Mouse (Mus musculus): ENCODE results near the gene Lhfpl4. TPM values are rescaled to one million over a fixed set of nuclear protein-coding genes. Genes with fewer than 3 reads are reported as not detected.

The Lhfpl4 gene
- polyA plus RNA-seq (2015; fragmentation: Nextera tagmentation; extraction: Ambion mirVana): 0.46 and 0.92 TPM in 2 replicates

GRCm38 (mm10) chr6:113194841-113195595 lies at the start of gene Lhfpl4:
Gene Lhfpl4 (minus strand): TSS chr6:113195384.
- no peak within 1 kb of the TSS for H3K9ac ChIP-seq
- WGBS: 2% methylated on average over 51 of the region's 66 CpGs
- no peaks in the 10 kb centered on the region for H3K36me3 ChIP-seq
- no peak within 1 kb of the TSS for H3K27ac ChIP-seq
- ATAC-seq (ENCODE audit: insufficient number of reproducible peaks, low FRiP score, low TSS enrichment, low read depth): no peak; the same call in 1 of the 2 replicates
- peak within 1 kb of the TSS; percentile 44 for H3K4me3 ChIP-seq
- H3K4me2 ChIP-seq: peak within 1 kb of the TSS; percentile 70
- no peaks in the 10 kb centered on the region for H3K9me3 ChIP-seq
- peaks cover 54% of the 10 kb centered on the region for H3K27me3 ChIP-seq
- H3K4me1 ChIP-seq: peaks cover 14% of the 10 kb centered on the region

- no peaks in the 10 kb centered on the region for H3K27me3 ChIP-seq
- no peaks in the 10 kb centered on the region for H3K9me3 ChIP-seq
- peaks cover 12% of the 10 kb centered on the region for H3K4me1 ChIP-seq
- no peak overlapping the region for H3K9ac ChIP-seq
- H3K4me2 ChIP-seq: no peak overlapping the region
- H3K4me3 ChIP-seq: no peak overlapping the region
- no peak for ATAC-seq (ENCODE audit: insufficient number of reproducible peaks, low FRiP score, low TSS enrichment, low read depth)
- WGBS: 95% methylated on average over 1 of the region's 1 CpGs
- no peak overlapping the region for H3K27ac ChIP-seq
- peaks cover 42% of the 10 kb centered on the region for H3K36me3 ChIP-seq
These were observed 47.6 kb upstream of the Lhfpl4 start for GRCm38 (mm10) chr6:113242753-113243152.

- H3K27ac ChIP-seq: no peak overlapping the region
- peak overlapping the region; percentile 84 for H3K4me3 ChIP-seq
- no peaks in the 10 kb centered on the region for H3K9me3 ChIP-seq
- 32% methylated on average over 6 of the region's 6 CpGs for WGBS
- no peak for ATAC-seq (ENCODE audit: insufficient number of reproducible peaks, low FRiP score, low TSS enrichment, low read depth)
- H3K4me2 ChIP-seq: peak overlapping the region; percentile 87
- no peaks in the 10 kb centered on the region for H3K27me3 ChIP-seq
- H3K9ac ChIP-seq: no peak overlapping the region
- peaks cover 12% of the 10 kb centered on the region for H3K4me1 ChIP-seq
- H3K36me3 ChIP-seq: peaks cover 25% of the 10 kb centered on the region
These were observed 43.3 kb upstream of the Lhfpl4 start for GRCm38 (mm10) chr6:113238442-113238841.

GRCm38 (mm10) chr6:113237542-113238270 lies 42.5 kb upstream of the Lhfpl4 start, which contains the start of gene Mtmr14:
Gene Mtmr14 (plus strand): TSS chr6:113237843.
- under 1% methylated on average over 53 of the region's 55 CpGs for WGBS
- Histone ChIP-seq H3K27me3 (no peaks in the 10 kb centered on the region), H3K4me2 (peak within 1 kb of the TSS; percentile 87), H3K4me3 (peak within 1 kb of the TSS; percentile 84), H3K9ac (peak within 1 kb of the TSS; percentile 71), H3K9me3 (no peaks in the 10 kb centered on the region), H3K4me1 (peaks cover 12% of the 10 kb centered on the region), H3K36me3 (peaks cover 17% of the 10 kb centered on the region), H3K27ac (peak within 1 kb of the TSS; percentile 65)
- peak; percentile 96 for ATAC-seq (ENCODE audit: insufficient number of reproducible peaks, low FRiP score, low TSS enrichment, low read depth)

- WGBS: 64% methylated on average over 5 of the region's 5 CpGs
- Histone ChIP-seq H3K27me3 (no peaks in the 10 kb centered on the region), H3K4me1 (peaks cover 12% of the 10 kb centered on the region), H3K9me3 (no peaks in the 10 kb centered on the region), H3K27ac (no peak overlapping the region), H3K4me3 (no peak overlapping the region), H3K36me3 (peaks cover under 1% of the 10 kb centered on the region; the same call in 1 of the 2 replicates), H3K4me2 (no peak overlapping the region), H3K9ac (no peak overlapping the region)
- ATAC-seq (ENCODE audit: insufficient number of reproducible peaks, low FRiP score, low TSS enrichment, low read depth): no peak
These were observed 40.0 kb upstream of the Lhfpl4 start for GRCm38 (mm10) chr6:113235141-113235540.

- Histone ChIP-seq H3K9ac (no peak overlapping the region), H3K4me2 (no peak overlapping the region), H3K4me1 (no peaks in the 10 kb centered on the region), H3K9me3 (no peaks in the 10 kb centered on the region), H3K27ac (no peak overlapping the region), H3K4me3 (no peak overlapping the region), H3K27me3 (no peaks in the 10 kb centered on the region), H3K36me3 (no peaks in the 10 kb centered on the region)
- ATAC-seq (ENCODE audit: insufficient number of reproducible peaks, low FRiP score, low TSS enrichment, low read depth): no peak
These were observed 31.5 kb upstream of the Lhfpl4 start for GRCm38 (mm10) chr6:113226705-113227104.

GRCm38 (mm10) chr6:113225798-113226197 lies 30.6 kb upstream of the Lhfpl4 start:
- no peak for ATAC-seq (ENCODE audit: insufficient number of reproducible peaks, low FRiP score, low TSS enrichment, low read depth)
- Histone ChIP-seq H3K9ac (no peak overlapping the region), H3K36me3 (no peaks in the 10 kb centered on the region), H3K4me3 (no peak overlapping the region), H3K27me3 (no peaks in the 10 kb centered on the region), H3K9me3 (no peaks in the 10 kb centered on the region), H3K4me2 (no peak overlapping the region), H3K27ac (no peak overlapping the region), H3K4me1 (no peaks in the 10 kb centered on the region)
- 79% methylated on average over 4 of the region's 4 CpGs for WGBS

- no peaks in the 10 kb centered on the region for H3K4me1 ChIP-seq
- WGBS: 59% methylated on average over 2 of the region's 2 CpGs
- no peaks in the 10 kb centered on the region for H3K27me3 ChIP-seq
- no peaks in the 10 kb centered on the region for H3K36me3 ChIP-seq
- H3K9me3 ChIP-seq: no peaks in the 10 kb centered on the region
- no peak overlapping the region for H3K9ac ChIP-seq
- H3K4me2 ChIP-seq: no peak overlapping the region
- no peak overlapping the region for H3K27ac ChIP-seq
- H3K4me3 ChIP-seq: no peak overlapping the region
- no peak for ATAC-seq (ENCODE audit: insufficient number of reproducible peaks, low FRiP score, low TSS enrichment, low read depth)
These were observed 21.1 kb upstream of the Lhfpl4 start for GRCm38 (mm10) chr6:113216280-113216679.

- no peak for ATAC-seq (ENCODE audit: insufficient number of reproducible peaks, low FRiP score, low TSS enrichment, low read depth)
- H3K27me3 ChIP-seq: peaks cover 54% of the 10 kb centered on the region
- H3K36me3 ChIP-seq: no peaks in the 10 kb centered on the region
- H3K4me2 ChIP-seq: peak overlapping the region; percentile 70; the same call in 1 of the 2 replicates
- 17% methylated on average over 9 of the region's 9 CpGs for WGBS
- no peak overlapping the region for H3K27ac ChIP-seq
- H3K9me3 ChIP-seq: no peaks in the 10 kb centered on the region
- no peak overlapping the region for H3K9ac ChIP-seq
- peak overlapping the region; percentile 44 for H3K4me3 ChIP-seq
- peaks cover 14% of the 10 kb centered on the region for H3K4me1 ChIP-seq
These were observed 410 bp upstream of the Lhfpl4 start for GRCm38 (mm10) chr6:113195596-113195992.

GRCm38 (mm10) chr6:113194517-113194840 lies 705 bp downstream of the Lhfpl4 start:
- Histone ChIP-seq H3K4me1 (peaks cover 14% of the 10 kb centered on the region), H3K9me3 (no peaks in the 10 kb centered on the region), H3K4me3 (peak overlapping the region; percentile 44; the same call in 1 of the 2 replicates), H3K9ac (no peak overlapping the region), H3K36me3 (no peaks in the 10 kb centered on the region), H3K27me3 (peaks cover 54% of the 10 kb centered on the region), H3K27ac (no peak overlapping the region), H3K4me2 (peak overlapping the region; percentile 70)
- 5% methylated on average over 5 of the region's 5 CpGs for WGBS
- no peak; the same call in 1 of the 2 replicates for ATAC-seq (ENCODE audit: insufficient number of reproducible peaks, low FRiP score, low TSS enrichment, low read depth)

GRCm38 (mm10) chr6:113193765-113194460 lies 1.3 kb downstream of the Lhfpl4 start:
- H3K27ac ChIP-seq: no peak overlapping the region
- H3K4me1 ChIP-seq: peaks cover 14% of the 10 kb centered on the region
- no peak for ATAC-seq (ENCODE audit: insufficient number of reproducible peaks, low FRiP score, low TSS enrichment, low read depth)
- no peak overlapping the region for H3K9ac ChIP-seq
- peak overlapping the region; percentile 33 for H3K4me2 ChIP-seq
- peaks cover 54% of the 10 kb centered on the region for H3K27me3 ChIP-seq
- peak overlapping the region; percentile 4; the same call in 1 of the 2 replicates for H3K4me3 ChIP-seq
- H3K36me3 ChIP-seq: no peaks in the 10 kb centered on the region
- WGBS: 4% methylated on average over 46 of the region's 46 CpGs
- no peaks in the 10 kb centered on the region for H3K9me3 ChIP-seq

Measured in limb, embryonic 15.5 days (tissue).